Mouse (Mus musculus): ENCODE results near the gene Lrrc74b.
"Not testable (repeated sequence)": the region's sequence is repeated elsewhere in the genome, so short reads cannot be mapped to it uniquely, and the experiment has no call there.

Gene Lrrc74b

GRCm38 (mm10) chr16:17561128-17561750 lies at the start of gene Lrrc74b:
TSS of gene Lrrc74b (minus strand) at chr16:17561247.
- peak; percentile 81 for DNase-seq (ENCODE audit: low spot score)

- DNase-seq (ENCODE audit: low spot score): no peak
These were observed 44.6 kb upstream of the Lrrc74b start for GRCm38 (mm10) chr16:17605684-17606083.

GRCm38 (mm10) chr16:17604941-17605340 lies 43.9 kb upstream of the Lrrc74b start:
- DNase-seq (ENCODE audit: low spot score): no peak

- DNase-seq (ENCODE audit: low spot score): peak; percentile 10
These were observed 40.0 kb upstream of the Lrrc74b start for GRCm38 (mm10) chr16:17600944-17601562.

- no peak for DNase-seq (ENCODE audit: low spot score)
These were observed 29.7 kb upstream of the Lrrc74b start for GRCm38 (mm10) chr16:17590731-17591130.

- peak; percentile 79 for DNase-seq (ENCODE audit: low spot score)
These were observed 23.5 kb upstream of the Lrrc74b start for GRCm38 (mm10) chr16:17584555-17584954.

- DNase-seq (ENCODE audit: low spot score): peak; percentile 54
These were observed 22.0 kb upstream of the Lrrc74b start, which contains the start of gene Slc7a4 for GRCm38 (mm10) chr16:17583064-17583463. TSS of gene Slc7a4 (minus strand) at chr16:17583214.

GRCm38 (mm10) chr16:17576825-17577215 lies 15.8 kb upstream of the Lrrc74b start:
- no peak for DNase-seq (ENCODE audit: low spot score)

GRCm38 (mm10) chr16:17575870-17576824 lies 15.1 kb upstream of the Lrrc74b start:
- peak; percentile 81 for DNase-seq (ENCODE audit: low spot score)

- DNase-seq (ENCODE audit: low spot score): no peak
These were observed 5.1 kb upstream of the Lrrc74b start for GRCm38 (mm10) chr16:17566186-17566585.

GRCm38 (mm10) chr16:17564771-17565170 lies 3.7 kb upstream of the Lrrc74b start:
- no peak for DNase-seq (ENCODE audit: low spot score)

- DNase-seq (ENCODE audit: low spot score): no peak
These were observed 3.2 kb upstream of the Lrrc74b start for GRCm38 (mm10) chr16:17564221-17564620.

GRCm38 (mm10) chr16:17563580-17563979 lies 2.5 kb upstream of the Lrrc74b start:
- DNase-seq (ENCODE audit: low spot score): no peak

GRCm38 (mm10) chr16:17561751-17562208 lies 733 bp upstream of the Lrrc74b start, which contains the start of gene P2rx6:
TSS of gene P2rx6 (plus strand) at chr16:17561885.
- DNase-seq (ENCODE audit: low spot score): no peak

GRCm38 (mm10) chr16:17559396-17560027 lies 1.5 kb downstream of the Lrrc74b start:
- no peak for DNase-seq (ENCODE audit: low spot score)

GRCm38 (mm10) chr16:17558811-17559210 lies 2.2 kb downstream of the Lrrc74b start:
- DNase-seq (ENCODE audit: low spot score): no peak

- peak; percentile 54 for DNase-seq (ENCODE audit: low spot score)
These were observed 3.0 kb downstream of the Lrrc74b start for GRCm38 (mm10) chr16:17557947-17558480.

GRCm38 (mm10) chr16:17556907-17557306 lies 4.1 kb downstream of the Lrrc74b start:
- DNase-seq (ENCODE audit: low spot score): no peak

- DNase-seq (ENCODE audit: low spot score): no peak
These were observed 4.9 kb downstream of the Lrrc74b start for GRCm38 (mm10) chr16:17556180-17556579.

GRCm38 (mm10) chr16:17554702-17555101 lies 6.3 kb downstream of the Lrrc74b start:
- DNase-seq (ENCODE audit: low spot score): not testable (repeated sequence)

- DNase-seq (ENCODE audit: low spot score): peak; percentile 50
These were observed 6.9 kb downstream of the Lrrc74b start for GRCm38 (mm10) chr16:17553910-17554685.

Measured in testis, postnatal 14 days (tissue).